Mouse (Mus musculus) embryonic facial prominence, embryonic 11.5 days (tissue): ENCODE measurements around the gene Gm11214. TPM values are rescaled to one million over a fixed set of nuclear protein-coding genes. Genes with fewer than 3 reads are reported as not detected.

Experiments
- ATAC-seq: fragments of 200-750 bp; cut with Nextera tagmentation; replicated peaks from 2 replicates; pipeline ENCODE4 v1.8.0; 2017; ENCODE audit warnings: low read depth; ENCODE audit not compliant: insufficient number of reproducible peaks, low FRiP score, low TSS enrichment
- DNase-seq: peaks from one replicate; pipeline ENCODE4 v3.0.0-alpha.2; 2015; ENCODE audit warnings: low spot score
- H3K27ac ChIP-seq: fragments of 300-500 bp; sonication (generic); replicated peaks from 2 replicates; pipeline ENCODE4 v1.5.1; 2014; ENCODE audit warnings: mild to moderate bottlenecking, low read depth, low read length, control low read depth
- H3K27me3 ChIP-seq: fragments of 300-500 bp; sonication (generic); 2 replicates; pipeline ENCODE4 v1.6.1; 2014; ENCODE audit warnings: mild to moderate bottlenecking, low read length, moderate library complexity, mixed read lengths; ENCODE audit not compliant: control insufficient read depth, insufficient read depth
- H3K36me3 ChIP-seq: fragments of 300-500 bp; sonication (generic); replicated peaks from 2 replicates; pipeline ENCODE4 v1.6.1; 2014; ENCODE audit warnings: low read depth, mild to moderate bottlenecking, low read length, moderate library complexity, mixed read lengths; ENCODE audit not compliant: control insufficient read depth, insufficient read depth
- H3K4me1 ChIP-seq: fragments of 300-500 bp; sonication (generic); 2 replicates; pipeline ENCODE4 v1.6.1; 2014; ENCODE audit warnings: low read length, mixed read lengths; ENCODE audit not compliant: control insufficient read depth, insufficient read depth
- H3K4me2 ChIP-seq: fragments of 300-500 bp; sonication (generic); 2 replicates; pipeline ENCODE4 v1.6.1; 2014; ENCODE audit warnings: low read depth, mild to moderate bottlenecking, control low read depth, low read length, moderate library complexity
- H3K4me3 ChIP-seq: fragments of 300-500 bp; sonication (generic); 2 replicates; pipeline ENCODE4 v1.5.1; 2014; ENCODE audit warnings: low read depth, low read length, control low read depth
- H3K9ac ChIP-seq: fragments of 300-500 bp; sonication (generic); replicated peaks from 2 replicates; pipeline ENCODE4 v1.6.1; 2014; ENCODE audit warnings: mild to moderate bottlenecking, control low read depth, low read length
- H3K9me3 ChIP-seq: fragments of 300-500 bp; sonication (generic); replicated peaks from 2 replicates; pipeline ENCODE4 v1.6.1; 2016; ENCODE audit warnings: mild to moderate bottlenecking, low read length, inconsistent platforms, mixed read lengths; ENCODE audit not compliant: control insufficient read depth
- WGBS: fragments of 180-500 bp; shearing (Covaris S2); extraction: QIAGEN DNeasy Blood & Tissue Kit; methylation state at CpG from one replicate; pipeline ENCODE4 v1.1.7; 2014; 5-methylcytosine and 5-hydroxymethylcytosine counted together
- polyA plus RNA-seq: library from polyadenylated mRNA; unstranded; fragments of >200 nt; fragmentation: Nextera tagmentation; extraction: Ambion mirVana; gene quantifications from 2 replicates; pipeline ENCODE4 v1.2.1, GENCODE M21; 2014

Gene Gm11214
- polyA plus RNA-seq, 1 experiment from 2014 or later = not detected

GRCm38 (mm10) chr4:63696921-63697320, 33.7 kb upstream of the Gm11214 start:
- H3K9me3 ChIP-seq = no peaks in the 10 kb centered on the region
- no peaks in the 10 kb centered on the region for H3K27me3 ChIP-seq
- no peaks in the 10 kb centered on the region for H3K4me1 ChIP-seq
- H3K4me2 ChIP-seq = no peak overlapping the region
- H3K4me3 ChIP-seq = no peak overlapping the region
- WGBS = 90% methylated on average over 4 of the region's 4 CpGs
- H3K27ac ChIP-seq = no peak overlapping the region
- no peaks in the 10 kb centered on the region for H3K36me3 ChIP-seq
- no peak for DNase-seq
- no peak for ATAC-seq
- H3K9ac ChIP-seq = no peak overlapping the region

DNA sequence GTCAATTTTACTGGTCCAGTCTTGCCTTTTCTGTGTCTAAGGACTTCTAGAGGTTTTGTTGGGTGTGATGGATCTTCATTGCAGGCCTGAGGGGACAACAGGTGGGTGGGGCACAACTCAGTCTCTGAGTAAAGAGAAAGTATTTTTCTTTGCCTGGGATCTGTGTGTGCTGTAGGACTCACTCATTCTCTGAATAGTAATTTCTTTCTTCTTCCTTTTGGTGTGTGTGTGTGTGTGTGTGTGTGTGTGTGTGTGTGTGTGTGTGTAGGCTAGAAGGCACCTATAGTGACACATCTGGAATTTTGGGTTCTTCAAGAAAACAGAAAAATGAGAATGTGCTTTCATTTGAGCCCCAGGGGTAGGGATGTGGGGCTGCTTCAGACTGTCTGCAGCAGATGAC, 29.2 kb upstream of the Gm11214 start:
- ATAC-seq = no peak
- Histone ChIP-seq H3K4me2 (no peak overlapping the region), H3K27ac (no peak overlapping the region), H3K4me3 (no peak overlapping the region), H3K4me1 (no peaks in the 10 kb centered on the region), H3K36me3 (no peaks in the 10 kb centered on the region), H3K9me3 (no peaks in the 10 kb centered on the region), H3K9ac (no peak overlapping the region), H3K27me3 (no peaks in the 10 kb centered on the region)
- no peak for DNase-seq

DNA sequence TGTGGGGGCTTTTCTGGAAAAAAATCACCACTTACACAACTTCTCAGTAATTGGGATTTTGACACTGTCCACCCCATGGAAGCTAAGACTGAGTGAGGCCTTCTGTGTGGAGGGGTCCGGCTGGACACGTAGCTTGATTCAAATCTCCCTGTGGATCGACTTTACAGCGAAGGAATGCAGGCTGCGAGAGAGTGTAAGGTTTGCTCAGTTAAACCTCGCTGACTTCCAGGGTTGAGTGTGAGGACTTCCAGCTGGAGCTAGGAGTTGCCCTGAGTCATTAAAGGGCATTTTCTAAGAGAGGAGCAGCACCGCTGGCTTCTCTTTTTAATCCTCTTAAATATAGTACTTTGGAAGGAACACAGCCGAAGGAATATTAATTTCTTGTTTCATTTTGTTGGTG, 24.2 kb upstream of the Gm11214 start:
- H3K4me2 ChIP-seq = no peak overlapping the region
- H3K4me1 ChIP-seq = no peaks in the 10 kb centered on the region
- no peak for DNase-seq
- no peak overlapping the region for H3K9ac ChIP-seq
- H3K27ac ChIP-seq = no peak overlapping the region
- H3K4me3 ChIP-seq = no peak overlapping the region
- 69% methylated on average over 8 of the region's 8 CpGs for WGBS
- no peaks in the 10 kb centered on the region for H3K9me3 ChIP-seq
- H3K36me3 ChIP-seq = no peaks in the 10 kb centered on the region
- no peaks in the 10 kb centered on the region for H3K27me3 ChIP-seq
- no peak for ATAC-seq

- no peak for ATAC-seq
- Histone ChIP-seq H3K27ac (no peak overlapping the region), H3K27me3 (no peaks in the 10 kb centered on the region), H3K36me3 (no peaks in the 10 kb centered on the region), H3K4me1 (no peaks in the 10 kb centered on the region), H3K4me3 (no peak overlapping the region), H3K9ac (no peak overlapping the region), H3K9me3 (no peaks in the 10 kb centered on the region), H3K4me2 (no peak overlapping the region)
- DNase-seq = peak; percentile 67
Measured at GRCm38 (mm10) chr4:63686157-63686556, 23.0 kb upstream of the Gm11214 start.

DNA sequence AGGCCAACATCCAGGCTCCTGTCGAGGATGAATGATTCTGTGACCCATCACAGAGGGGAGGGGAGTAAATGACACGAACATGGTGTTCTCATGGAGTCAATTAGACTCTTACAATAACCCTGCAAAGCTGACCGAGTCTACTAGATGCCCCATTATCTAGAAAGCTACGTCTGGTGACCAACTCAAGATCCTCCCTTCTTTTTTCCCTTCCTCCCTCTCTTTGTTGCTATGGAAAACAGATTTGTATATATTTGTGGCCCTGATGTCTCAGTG, 22.0 kb upstream of the Gm11214 start:
- 71% methylated on average over 4 of the region's 4 CpGs for WGBS
- H3K4me2 ChIP-seq = no peak overlapping the region
- H3K9ac ChIP-seq = no peak overlapping the region
- H3K27ac ChIP-seq = no peak overlapping the region
- H3K36me3 ChIP-seq = no peaks in the 10 kb centered on the region
- no peaks in the 10 kb centered on the region for H3K27me3 ChIP-seq
- no peaks in the 10 kb centered on the region for H3K9me3 ChIP-seq
- ATAC-seq (no peak), DNase-seq (no peak)
- no peaks in the 10 kb centered on the region for H3K4me1 ChIP-seq
- no peak overlapping the region for H3K4me3 ChIP-seq

- H3K4me2 ChIP-seq = no peak overlapping the region
- DNase-seq (no peak), ATAC-seq (no peak)
- H3K9me3 ChIP-seq = no peaks in the 10 kb centered on the region
- H3K27me3 ChIP-seq = no peaks in the 10 kb centered on the region
- H3K9ac ChIP-seq = no peak overlapping the region
- no peak overlapping the region for H3K4me3 ChIP-seq
- no peaks in the 10 kb centered on the region for H3K4me1 ChIP-seq
- WGBS = 89% methylated on average over 10 of the region's 10 CpGs
- H3K36me3 ChIP-seq = no peaks in the 10 kb centered on the region
- H3K27ac ChIP-seq = no peak overlapping the region
Measured at GRCm38 (mm10) chr4:63684412-63685252, 21.5 kb upstream of the Gm11214 start.

GRCm38 (mm10) chr4:63683716-63684115, 20.5 kb upstream of the Gm11214 start:
- ATAC-seq (no peak), DNase-seq (no peak)
- WGBS = 88% methylated on average over 6 of the region's 6 CpGs
- Histone ChIP-seq H3K27ac (no peak overlapping the region), H3K27me3 (no peaks in the 10 kb centered on the region), H3K9ac (no peak overlapping the region), H3K4me3 (no peak overlapping the region), H3K4me2 (no peak overlapping the region), H3K9me3 (no peaks in the 10 kb centered on the region), H3K4me1 (no peaks in the 10 kb centered on the region), H3K36me3 (no peaks in the 10 kb centered on the region)

GRCm38 (mm10) chr4:63683056-63683455, 19.9 kb upstream of the Gm11214 start:
- no peaks in the 10 kb centered on the region for H3K4me1 ChIP-seq
- no peak overlapping the region for H3K9ac ChIP-seq
- H3K4me2 ChIP-seq = no peak overlapping the region
- ATAC-seq (no peak), DNase-seq (no peak)
- no peaks in the 10 kb centered on the region for H3K9me3 ChIP-seq
- H3K27me3 ChIP-seq = no peaks in the 10 kb centered on the region
- H3K36me3 ChIP-seq = no peaks in the 10 kb centered on the region
- 88% methylated on average over 11 of the region's 11 CpGs for WGBS
- no peak overlapping the region for H3K4me3 ChIP-seq
- H3K27ac ChIP-seq = no peak overlapping the region
